Mouse (Mus musculus) colon, adult 2 months (tissue): ENCODE results near the gene Gdf7. TPM values are rescaled to one million over a fixed set of nuclear protein-coding genes. Genes with fewer than 3 reads are reported as not detected.

Experiments
- polyA plus RNA-seq: library from polyadenylated mRNA; depleted of rRNA; stranded (reverse); fragments of >200 nt; gene quantifications from 2 replicates; pipeline ENCODE4 v1.2.3, GENCODE M21; 2012; rRNA removed

The Gdf7 gene
- polyA plus RNA-seq, result 1.6 and 2.5 TPM in 2 replicates

GRCm38 (mm10) chr12:8301841-8302431 is at the start of gene Gdf7:
TSS of gene Gdf7 (minus strand) at chr12:8301954.

DNA sequence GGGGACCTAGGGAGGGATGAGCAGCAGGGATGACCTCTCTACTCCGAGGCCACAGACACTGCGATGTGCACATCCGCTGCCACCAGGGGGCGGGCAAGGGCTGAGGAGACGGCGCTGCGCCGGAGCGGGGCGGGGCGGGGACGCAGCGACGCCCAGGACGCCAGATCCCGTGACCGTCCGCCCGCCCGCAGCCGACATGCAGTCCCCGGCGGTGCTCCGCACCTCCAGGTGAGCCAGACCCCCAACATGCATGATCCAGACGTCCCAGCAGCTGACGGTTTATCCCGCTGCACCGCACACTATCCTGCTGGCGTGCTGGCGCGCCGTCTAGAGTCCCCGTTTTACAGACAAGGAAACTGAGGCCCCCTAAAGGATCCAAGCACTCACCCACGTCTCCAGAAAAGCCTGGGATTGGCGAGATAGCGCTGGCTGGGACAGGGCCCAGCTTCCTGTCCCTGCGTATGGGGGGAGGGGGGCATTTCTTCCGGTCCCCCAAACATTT is 11.6 kb upstream of the Gdf7 start, which contains the start of gene Hs1bp3:
TSS of gene Hs1bp3 (plus strand) at position 163 of the 502 bp plus-strand sequence.

Other genes starting within 250 kb of the Gdf7 start
- gene Ldah, start 93.8 kb downstream of the Gdf7 start, polyA plus RNA-seq, result 21.2 and 22.4 TPM in 2 replicates
- gene Hs1bp3, start 11.5 kb upstream of the Gdf7 start, polyA plus RNA-seq, result 20.3 and 21.9 TPM in 2 replicates
- gene Rhob, start 198.1 kb upstream of the Gdf7 start, polyA plus RNA-seq, result 475 and 541 TPM in 2 replicates